Mouse (Mus musculus) ES-CJ7 (cell line): ENCODE measurements around the gene 4921507P07Rik.
"Not testable (repeated sequence)": the region's sequence is repeated elsewhere in the genome, so short reads cannot be mapped to it uniquely, and the experiment has no call there.

Experiments used
- DNase-seq: peaks from one replicate; pipeline ENCODE4 v3.0.0; 2011; ENCODE audit warnings: low read depth, low spot score

Gene 4921507P07Rik

DNA sequence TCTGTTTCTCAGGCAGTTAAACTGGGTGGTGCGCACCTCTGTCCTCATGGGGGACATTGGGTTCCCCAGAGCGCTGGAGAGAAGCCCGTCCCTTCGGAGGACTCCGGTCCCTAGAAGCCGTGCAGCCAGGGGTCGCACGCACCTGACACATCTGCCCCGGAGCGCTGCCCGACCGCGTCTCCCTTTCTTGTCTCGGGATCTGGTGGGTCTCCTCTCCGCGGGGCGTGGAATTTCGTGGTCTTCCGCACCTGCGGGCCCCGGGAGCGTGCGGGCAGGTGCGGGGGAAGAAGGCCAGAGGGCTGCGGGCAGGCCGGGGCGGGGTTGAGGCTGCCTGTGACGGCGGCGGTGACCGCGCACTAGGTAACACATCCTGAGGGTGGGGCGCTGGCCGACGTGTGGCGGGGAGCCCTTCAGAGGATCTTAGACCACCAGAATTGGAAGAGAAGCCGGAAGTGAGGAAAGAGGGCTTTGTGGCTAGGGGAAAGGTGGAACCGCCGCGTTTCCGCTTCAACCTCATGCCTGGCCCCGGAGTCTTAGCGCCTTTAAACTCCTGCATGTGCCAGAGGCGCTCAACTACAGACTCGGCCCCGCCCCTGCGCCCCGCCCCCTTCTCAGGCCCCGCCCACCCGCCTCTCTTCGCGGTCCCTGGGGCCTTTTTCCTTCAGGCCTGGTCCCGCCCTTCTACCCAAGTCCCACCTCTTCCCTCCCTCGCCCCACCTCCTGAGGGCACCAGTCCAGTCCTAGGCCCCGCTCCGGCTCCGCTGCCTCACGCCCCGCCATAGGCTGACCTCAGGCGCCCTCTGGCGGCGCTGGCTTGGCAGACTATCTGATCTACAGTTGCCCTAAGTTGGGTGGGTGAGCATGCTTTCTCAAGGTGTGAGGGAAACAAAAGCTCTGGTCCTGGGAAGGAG is at the start of gene 4921507P07Rik:
TSS of gene 4921507P07Rik (minus strand) at position 332 of the 911 bp plus-strand sequence.
- peak; percentile 98 for DNase-seq

DNA sequence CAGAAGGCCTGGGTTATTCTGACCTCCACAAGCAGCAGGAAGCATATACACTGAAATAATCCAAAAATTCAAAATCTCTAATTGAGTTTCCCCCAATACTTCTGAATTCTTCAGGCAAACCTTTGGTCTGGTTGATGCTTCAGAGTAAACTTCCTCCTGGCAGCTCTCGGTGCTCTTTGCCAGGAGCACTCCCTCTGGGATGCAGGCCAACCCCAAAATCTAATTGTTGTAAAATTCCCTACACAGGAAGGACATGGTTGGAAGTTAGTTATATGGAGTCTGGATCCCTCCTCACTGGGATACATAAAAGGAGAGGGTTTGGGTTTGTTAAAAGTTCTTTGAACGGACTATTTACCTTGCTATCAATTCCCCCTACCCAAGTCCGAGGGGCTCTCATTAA is 48.3 kb upstream of the 4921507P07Rik start:
- no peak for DNase-seq

DNA sequence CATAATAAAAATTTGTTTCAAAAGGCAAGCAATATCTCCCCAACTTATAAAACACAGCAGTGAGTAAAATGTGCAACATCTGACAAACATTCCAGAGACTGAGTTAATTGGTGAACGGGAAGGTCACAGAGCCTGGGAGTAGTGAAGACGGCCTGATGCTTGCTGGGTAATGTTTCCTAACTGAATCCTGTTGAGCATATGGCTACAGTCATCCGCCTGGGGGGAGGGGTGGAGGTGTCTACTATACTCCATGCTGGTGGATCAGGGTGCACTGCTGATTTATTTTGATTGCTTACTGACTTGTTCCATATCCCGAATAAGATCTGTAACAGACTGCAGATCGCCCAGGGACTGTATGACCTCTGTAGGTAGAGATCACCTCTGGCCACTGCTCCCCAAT is 45.5 kb upstream of the 4921507P07Rik start:
- no peak for DNase-seq

DNA sequence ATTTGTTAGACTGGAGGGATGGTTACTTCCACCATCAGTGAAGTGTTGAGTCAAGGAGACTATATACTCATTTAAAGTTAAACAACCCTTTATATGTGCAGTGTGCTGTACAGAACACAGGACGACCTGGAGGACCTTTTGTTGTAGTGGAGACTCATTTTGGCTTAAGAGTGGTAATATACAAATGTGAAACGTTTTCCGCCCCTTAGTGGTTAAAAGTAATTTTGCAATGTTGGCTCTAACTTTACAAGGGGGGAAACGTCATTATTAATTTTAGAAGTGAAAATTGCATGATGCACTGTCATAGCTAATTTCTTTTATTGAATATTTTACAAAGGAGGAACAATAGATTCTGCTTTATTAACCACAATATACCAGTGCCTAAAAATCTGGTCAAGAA is 43.9 kb upstream of the 4921507P07Rik start:
- no peak for DNase-seq

DNA sequence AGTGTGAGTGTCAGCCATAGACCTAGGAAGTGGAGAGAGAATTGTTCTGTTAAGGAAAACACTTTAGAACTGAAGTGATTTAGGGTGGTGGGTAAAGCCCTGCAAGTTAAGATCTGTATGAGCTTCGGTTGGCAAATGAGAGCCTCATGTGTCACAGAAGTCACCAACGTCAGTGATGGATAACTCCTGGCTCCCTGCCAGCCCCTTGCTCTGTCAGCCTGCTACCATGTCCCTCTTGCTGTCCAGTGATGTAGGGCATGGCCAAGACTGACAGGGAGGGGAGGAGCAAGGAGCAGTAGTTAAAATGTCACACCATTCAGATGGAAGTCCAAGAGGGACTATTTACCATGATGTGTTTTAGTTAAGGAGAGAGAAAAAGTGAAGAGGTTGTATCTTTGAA is 43.2 kb upstream of the 4921507P07Rik start:
- DNase-seq: no peak

DNA sequence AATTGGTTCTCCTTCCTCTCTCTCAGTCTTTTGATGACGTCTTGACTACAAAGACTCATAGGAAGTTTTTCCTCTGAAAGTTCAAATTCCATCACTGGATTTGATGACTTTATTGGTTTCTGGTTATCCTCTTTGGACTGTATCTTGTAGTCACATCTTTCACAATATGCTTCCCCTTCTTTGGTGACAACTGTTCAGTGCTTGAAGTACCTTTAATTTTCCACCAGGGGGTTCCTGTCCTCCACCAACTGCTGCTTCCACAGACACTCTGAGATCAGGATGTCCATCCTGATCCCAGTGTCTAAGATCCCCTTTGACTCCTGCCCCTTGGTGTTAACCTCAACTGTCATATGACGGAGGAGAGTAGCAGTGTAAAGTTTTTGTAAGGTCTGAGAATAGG is 29.7 kb upstream of the 4921507P07Rik start:
- not testable (repeated sequence) for DNase-seq

DNA sequence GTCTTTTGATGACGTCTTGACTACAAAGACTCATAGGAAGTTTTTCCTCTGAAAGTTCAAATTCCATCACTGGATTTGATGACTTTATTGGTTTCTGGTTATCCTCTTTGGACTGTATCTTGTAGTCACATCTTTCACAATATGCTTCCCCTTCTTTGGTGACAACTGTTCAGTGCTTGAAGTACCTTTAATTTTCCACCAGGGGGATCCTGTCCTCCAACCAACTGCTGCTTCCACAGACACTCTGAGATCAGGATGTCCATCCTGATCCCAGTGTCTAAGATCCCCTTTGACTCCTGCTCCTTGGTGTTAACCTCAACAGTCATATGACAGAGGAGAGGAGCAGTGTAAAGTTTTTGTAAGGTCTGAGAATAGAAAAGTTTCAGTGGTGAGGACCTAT is 21.8 kb upstream of the 4921507P07Rik start:
- not testable (repeated sequence) for DNase-seq

DNA sequence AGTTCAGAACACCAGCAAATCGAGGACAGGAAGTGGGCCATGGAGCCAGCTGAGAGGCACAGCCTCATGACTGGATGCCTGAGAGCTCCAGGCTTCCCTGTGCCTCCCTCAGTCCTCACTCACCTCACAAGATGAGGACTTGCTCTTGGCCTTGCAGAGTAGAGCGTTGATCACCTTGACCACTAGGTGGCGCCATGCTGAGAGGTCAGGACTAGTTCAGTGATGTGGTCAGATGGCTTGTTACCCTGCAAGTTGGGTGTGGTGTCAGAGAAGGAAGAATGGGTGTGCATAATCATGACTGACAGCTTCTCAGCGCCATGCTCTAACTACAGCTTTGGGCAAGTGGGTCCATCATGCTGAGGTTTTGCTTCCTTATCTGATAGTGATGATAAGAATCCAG is 5.2 kb upstream of the 4921507P07Rik start:
- peak; percentile 98 for DNase-seq

DNA sequence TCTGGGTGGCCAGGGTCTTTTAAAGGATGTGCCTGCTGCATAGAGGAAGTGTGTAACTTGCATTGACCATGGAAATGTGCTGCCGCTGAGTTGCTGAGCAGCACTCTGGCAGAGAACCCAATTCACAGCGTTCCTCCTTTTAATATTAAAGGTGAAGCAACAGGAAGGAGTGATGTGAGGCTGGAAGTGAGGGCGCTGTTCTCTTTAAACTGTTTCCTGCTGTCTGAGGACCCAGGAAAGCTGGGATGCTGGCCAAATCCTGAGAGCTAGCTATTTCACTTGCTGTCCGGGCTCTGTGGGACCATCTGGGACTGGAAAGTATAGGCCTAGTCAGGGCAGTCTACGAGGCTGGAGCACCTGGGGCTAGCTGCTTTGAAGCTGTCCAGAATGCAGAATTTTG is 2.1 kb upstream of the 4921507P07Rik start:
- DNase-seq: no peak

DNA sequence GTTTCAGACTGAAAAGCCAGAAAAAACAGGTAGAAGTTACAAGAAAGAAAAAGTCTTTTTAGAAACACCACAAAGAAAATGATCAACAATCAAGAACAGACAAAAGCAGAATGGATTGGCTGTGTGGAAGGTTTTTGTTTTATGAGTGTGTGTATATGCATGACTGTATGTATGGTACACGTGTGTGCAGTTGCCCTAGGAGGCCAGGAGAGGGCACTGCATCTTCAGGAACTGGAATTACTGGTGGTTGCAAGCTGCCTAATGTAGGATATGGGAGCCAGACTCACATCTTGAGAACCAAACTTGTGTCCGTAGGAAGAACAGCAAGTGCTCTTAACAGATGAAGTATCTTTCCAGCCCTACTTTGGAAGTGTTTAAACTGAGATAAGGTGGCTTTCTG is 2.1 kb downstream of the 4921507P07Rik start:
- peak; percentile 69 for DNase-seq

DNA sequence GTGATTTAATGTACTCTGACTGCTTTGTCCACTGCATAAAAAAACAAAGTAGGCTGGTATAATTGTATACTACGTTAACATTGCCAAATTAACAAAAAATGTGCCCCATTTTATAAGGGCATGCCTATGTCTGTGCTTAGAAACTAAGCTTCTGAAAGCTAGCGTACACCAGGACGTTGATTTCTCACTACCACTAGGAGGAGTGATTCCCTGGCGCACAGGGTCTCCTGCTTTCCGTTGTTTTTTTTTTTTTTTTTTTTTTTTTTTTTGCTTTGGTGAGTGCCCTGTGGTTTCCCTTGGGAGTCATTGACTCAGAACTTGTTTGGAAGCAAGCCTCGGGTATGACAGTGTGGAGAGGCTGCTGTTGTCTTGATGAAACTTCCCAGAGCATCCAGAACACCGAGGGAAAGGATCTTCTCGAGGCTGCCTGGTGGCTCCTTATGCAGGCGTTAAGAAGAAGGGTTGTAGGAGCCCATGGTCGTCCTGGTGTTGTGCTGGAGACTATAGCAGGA is 3.0 kb downstream of the 4921507P07Rik start:
- DNase-seq: peak; percentile 58

DNA sequence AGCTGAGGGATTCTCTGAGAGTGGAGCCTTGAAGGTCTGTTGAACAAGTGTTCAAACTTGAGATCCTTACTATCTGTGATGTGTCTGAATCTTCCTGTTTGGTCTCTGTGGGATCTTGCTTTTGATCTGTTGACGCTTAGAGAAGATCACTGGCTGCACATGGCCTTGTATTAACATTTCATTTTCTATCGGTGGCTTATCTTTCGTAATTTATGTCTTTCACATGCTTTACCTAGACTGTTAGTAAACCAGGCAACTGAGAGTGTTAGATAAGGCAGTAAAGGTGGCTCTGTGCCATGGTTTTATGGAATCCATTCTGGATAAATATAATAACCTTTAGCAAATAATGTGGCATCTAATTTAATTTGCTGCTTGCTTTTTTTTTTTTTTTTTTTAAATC is 6.2 kb downstream of the 4921507P07Rik start:
- no peak for DNase-seq

DNA sequence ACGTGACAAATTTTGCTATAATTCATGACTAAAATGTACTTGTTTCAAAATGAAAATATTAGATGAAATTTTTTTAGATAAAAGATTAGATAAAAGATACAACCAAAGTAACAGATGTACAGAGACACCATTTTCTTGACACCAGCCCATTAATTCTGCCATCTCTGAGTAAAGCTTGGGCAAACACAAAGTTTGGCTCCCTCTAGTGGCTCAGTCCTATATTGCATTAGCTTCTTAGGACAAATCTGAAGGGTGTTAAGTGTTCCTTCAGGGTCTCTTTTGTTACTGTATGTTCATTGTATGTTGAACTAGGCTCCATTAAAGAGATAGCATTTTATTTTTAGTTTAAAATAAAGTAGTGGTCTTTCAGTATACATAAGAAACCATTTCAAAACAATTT is 8.2 kb downstream of the 4921507P07Rik start:
- peak; percentile 86 for DNase-seq

DNA sequence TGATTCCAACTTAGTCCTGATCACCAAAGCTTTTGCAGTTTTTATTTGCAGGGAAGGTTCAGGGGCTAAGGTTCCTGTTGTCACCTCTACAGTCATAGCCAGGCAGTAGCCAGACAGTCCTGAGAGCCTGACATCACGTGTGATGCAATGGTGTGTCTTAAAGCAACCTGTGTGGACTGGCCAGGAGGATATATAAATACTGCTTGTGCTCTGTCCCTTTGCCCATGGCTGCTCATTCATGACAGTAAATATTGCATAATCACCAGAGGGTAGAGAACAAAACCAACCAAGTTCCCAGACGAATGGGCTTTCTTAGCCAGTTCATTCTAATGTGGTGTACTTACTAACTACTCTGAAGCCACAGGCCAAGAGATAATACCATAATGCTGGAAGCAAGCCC is 9.0 kb downstream of the 4921507P07Rik start:
- no peak for DNase-seq

DNA sequence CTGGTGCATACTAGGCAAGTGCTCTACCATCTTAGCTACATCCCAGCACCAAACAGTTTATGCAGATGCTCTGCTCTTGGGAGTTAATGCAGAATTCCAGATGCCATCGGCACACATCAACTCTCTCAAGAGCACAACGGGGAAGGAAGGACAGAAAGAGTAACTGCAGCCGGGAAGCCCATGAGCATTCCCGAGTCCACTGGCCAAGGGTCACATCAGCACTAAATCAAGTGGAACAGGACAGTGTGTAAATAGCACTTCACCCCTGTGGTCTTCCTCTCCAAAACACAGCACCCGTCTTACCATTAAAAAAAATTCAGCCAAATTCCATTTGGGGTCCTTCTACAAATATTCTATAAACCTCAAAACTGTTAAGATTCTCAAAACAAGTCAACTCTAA is 10.1 kb downstream of the 4921507P07Rik start:
- no peak for DNase-seq

DNA sequence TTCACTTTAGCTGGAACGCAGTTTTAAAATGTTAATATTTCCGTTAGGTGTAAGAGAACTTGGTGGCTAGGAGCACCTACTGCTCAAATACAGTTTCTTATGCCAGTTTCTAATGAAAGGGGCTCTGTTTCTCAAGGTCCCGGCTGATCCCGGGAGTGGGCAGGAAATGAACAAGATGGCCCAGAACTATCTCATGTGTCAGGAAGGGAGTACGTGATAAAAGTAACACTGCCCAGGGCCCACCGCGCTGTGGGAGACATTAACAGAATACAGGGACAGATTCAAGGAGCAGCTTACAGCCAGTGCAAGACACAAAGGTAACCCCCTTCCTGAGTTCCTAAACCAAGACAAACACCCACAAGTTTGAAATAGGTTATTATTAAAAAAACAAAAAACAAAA is 10.7 kb downstream of the 4921507P07Rik start:
- no peak for DNase-seq

DNA sequence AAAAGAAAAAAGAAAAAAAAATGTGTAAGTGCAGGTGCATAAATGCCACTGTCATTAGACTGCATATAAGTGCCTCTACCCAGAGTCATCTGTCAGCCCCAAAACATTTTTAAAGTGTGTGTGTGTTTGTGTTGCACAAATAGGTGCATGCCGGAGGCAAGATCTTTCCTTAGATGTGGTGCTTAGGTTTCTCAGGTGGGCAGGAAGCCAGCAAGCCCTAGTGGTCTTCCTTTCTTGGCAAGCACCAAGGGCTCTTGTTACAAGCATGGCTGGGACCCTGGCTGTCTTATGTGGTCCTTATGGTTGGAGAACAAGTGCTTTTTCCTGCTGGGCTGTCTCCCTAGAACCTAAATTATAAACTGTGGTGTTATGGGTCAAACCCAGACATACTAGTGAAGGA is 24.8 kb downstream of the 4921507P07Rik start:
- no peak for DNase-seq

DNA sequence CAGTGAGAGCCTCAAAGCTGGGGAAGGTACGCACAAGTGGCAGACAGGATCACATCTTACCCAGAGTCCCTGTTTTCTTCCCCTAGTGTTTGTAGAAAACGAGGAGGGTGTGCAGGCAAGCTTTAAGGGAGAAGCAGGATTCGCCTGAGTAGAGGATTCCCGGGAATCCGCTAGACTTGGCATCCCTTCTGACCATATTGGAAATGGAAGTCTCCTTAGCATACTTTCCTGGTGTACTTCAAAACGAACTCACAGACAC is 29.5 kb downstream of the 4921507P07Rik start:
- DNase-seq: no peak

DNA sequence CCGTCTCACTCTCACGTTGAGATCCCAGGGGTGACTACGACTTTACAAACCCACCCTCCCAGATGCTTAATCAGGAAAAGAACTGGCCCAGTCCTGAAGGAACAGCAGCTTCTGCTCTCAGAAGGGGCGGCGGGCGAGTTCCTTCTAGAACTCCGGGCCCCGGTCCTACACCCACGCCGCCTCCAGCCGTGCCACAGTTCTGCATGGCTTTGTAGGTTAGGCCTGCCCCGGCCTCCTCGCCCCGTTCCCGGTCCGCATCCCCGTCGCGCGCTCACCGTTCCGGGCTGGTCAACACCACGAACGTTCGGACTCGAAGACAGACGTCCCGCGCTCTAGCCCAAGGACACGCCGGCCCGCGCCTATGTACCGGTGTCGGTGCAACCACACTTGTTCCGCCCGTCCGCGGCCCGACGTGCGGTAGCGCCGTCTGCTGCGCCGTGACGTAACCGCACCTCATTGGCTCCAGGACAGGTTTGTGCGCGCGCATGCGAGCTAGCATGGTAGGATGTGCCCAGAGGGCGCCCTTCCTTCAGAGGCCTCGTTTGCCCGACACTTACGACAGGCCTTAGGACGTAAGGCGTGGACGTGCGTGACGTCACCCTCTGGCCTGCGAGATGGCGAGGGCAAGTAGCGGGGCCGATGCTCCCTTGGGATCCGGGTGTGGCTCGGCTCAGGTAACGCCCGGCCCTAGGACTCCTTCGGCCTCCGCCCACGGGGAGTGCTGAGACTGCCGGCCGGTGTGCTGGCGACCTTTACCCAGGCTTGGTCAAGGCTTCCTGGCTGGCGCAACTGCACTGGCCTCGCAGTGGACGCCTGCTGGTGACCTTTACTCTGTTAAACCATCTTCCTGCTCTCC is 30.1 kb downstream of the 4921507P07Rik start, which contains the start of gene Cycs:
TSS of gene Cycs (minus strand) at position 398 of the 856 bp plus-strand sequence.
- peak; percentile 100 for DNase-seq

DNA sequence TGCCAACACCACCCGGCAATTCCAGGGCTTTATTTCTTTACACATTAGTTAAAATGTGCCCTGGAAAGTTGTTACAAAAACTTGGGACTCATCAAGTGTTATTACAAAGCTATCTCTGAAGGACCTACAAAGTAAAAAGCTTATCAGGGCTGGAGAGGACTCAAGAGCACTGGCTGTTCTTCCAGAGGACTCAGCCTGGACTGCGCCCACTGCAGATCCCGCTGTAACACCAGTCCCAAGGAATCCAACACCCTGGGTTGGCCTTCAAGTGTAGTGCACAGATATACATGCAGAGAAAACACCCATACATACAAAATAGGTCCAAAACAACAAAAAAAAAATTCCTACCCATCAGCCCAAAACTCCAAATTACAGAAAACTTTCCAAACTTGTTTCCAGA is 32.8 kb downstream of the 4921507P07Rik start:
- no peak for DNase-seq

DNA sequence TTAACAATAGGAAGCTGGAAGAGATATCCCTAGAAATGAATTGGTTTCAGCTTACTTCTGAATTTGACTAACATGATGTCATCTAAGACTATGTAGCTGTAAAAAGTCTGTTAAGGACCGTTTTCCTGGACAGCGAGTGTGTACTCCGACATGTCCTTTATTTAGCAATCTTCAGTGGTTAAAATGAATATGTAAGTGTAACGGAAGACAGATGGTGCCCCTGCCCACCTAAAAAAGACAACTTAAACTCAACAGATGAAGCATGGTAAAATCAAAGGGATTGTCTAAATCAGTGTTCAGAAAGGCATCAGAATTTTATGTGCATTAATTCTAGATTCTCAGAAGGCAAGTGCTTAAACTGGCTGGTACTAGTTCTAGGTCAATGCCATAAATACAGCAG is 34.0 kb downstream of the 4921507P07Rik start:
- no peak for DNase-seq

DNA sequence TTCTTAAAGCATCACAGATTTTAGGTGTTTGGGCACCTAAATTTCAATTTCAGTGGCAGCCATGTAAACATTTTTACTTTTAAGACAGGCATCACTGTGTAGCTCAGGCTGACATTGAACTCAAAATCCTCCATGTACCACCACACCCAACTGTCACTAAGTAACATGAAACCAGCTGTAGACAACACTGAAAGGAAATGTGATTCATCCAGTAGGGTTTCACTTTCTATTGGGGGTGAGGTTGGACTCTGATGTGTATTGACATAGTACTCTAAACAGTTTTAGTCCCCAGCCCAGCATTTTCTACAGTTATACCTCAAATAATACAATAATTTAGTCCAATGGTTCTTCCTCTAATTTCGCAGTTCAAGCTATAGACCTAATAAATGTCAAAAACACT is 35.7 kb downstream of the 4921507P07Rik start:
- DNase-seq: no peak

DNA sequence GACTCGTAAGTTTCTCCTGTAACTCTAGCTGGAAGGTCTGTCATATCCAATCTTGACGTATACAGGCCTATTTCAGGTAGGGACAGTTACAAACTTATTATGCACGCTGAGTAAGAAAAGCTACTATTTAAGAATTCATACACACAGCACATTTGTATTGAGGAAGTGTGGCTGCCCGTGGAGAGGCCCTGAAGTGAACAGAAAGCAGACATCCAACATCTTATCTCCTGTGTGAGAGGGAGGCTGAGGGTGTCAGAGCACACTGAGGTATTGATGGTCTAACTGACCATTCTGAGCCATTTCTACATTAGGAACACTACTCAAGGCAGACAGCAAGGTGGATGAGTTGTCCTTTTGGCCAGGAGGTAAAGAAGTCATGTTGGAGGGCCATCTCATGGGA is 37.6 kb downstream of the 4921507P07Rik start:
- no peak for DNase-seq
